Mouse (Mus musculus): ENCODE measurements around the gene Mrps5.

DNA sequence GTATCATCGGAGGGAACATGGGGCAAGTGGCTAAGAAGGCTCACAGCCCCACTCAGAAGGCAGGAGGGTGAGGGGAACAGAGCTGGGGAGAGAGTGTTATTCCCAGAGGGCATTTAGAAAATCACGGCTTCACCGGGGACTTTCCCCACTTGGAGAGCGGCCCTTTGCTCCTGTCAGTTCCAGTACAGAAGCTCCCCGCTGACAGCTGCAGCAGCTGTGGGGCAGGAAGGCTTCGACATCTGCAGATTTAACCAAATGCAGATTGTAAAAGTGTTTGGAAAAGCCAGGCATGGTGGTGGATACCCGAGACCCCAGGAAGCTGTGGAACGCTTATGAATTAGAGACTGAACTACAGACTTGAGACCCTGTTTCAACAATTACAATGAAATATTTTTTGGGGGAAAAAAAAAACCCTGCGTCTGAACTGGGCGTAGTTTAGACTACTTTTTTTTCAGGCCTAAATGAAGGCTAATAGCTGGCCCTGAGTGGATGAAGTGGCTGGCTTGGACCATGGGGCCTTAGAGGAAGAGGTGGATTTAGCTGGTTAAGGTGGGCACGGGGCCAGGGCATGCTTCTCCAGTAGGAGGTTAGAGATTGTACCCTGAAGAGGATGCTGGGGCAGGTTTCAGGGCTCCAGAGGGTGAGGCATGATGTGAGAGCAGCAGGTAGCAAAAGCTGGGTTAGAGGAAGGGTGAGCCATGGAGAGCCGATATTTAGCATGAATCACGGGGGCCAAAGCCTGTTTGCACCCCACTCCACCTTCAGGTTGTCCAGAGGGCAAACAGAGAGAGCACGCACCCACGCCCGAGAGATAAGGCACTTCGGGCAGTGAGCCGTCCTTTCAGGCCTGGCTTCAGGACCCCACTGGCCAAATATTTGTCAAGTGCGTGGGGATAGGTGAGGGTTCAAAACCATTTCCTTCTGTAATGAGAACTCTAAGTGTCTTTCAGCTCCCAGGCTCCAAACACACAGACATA lies 57.0 kb downstream of the Mrps5 start:
- no peak for TF ChIP-seq CTCF (conservative IDR thresholded peaks at IDR 0.05 in 1 of 2, IDR thresholded peaks at IDR 0.05 in 1 of 2; ENCODE audit: low read depth in 2 of 2, low read length in 2 of 2)
- no peak for TF ChIP-seq NELFE (IDR thresholded peaks at IDR 0.05; ENCODE audit: low read depth, low read length)
- TF ChIP-seq POLR2A (IDR thresholded peaks at IDR 0.05; ENCODE audit: low read depth, low read length) = no peak
- no peak for TF ChIP-seq BHLHE40 (IDR thresholded peaks at IDR 0.05; ENCODE audit: low read depth, low read length)
- no peak for TF ChIP-seq NRF1 (IDR thresholded peaks at IDR 0.05; ENCODE audit: low read depth, low read length)
